20 mouse cellular contexts compared by ENCODE assay signal in the genomic region with DNA sequence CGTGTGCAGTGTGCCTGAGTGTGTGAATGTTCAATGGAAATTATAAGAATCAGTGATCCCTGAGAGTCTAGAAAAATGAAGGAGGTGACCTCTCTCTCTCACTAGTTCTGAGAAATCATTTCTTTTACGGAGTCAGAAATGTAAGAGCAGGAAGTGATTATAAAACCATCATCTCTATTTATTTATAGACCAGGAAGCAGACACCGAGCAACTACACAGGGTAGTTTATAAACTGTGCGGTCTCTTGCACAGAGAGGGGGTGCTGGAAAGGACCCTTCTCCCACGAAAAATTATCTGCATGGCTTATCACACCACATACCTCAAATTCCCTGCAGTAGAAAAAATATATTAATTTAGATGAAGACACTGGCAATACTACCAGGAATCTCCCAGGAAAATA. TPM values are rescaled to one million over a fixed set of nuclear protein-coding genes. Genes with fewer than 3 reads are reported as not detected.
DNase-seq lines count a peak whose midpoint lies in the region; ATAC-seq and TF ChIP-seq lines count a peak whose summit lies in the region.
"Had no signal": no experiment of that assay in that cellular context is flagged by ENCODE, and none has a peak within 500 bp of the region (broad histone marks: within the 10 kb centered on the region; RNA-seq: fewer than 3 reads in every experiment).

No protein-coding gene starts in this region.

- H3K9me3 ChIP-seq in kidney, embryonic 16.5 days (ENCODE audit: low read length), result no peaks in the 10 kb centered on the region
- no peaks in the 10 kb centered on the region for H3K9me3 ChIP-seq in stomach, embryonic 16.5 days (replicated peaks; ENCODE audit: control insufficient read depth, low read length)
- H3K9me3 ChIP-seq: forebrain, embryonic 10.5 days; heart, embryonic 15.5 days; limb, embryonic 15.5 days; midbrain, embryonic 13.5 days had no signal

- WGBS in kidney, embryonic 16.5 days, result 22% methylated on average over 5 of the region's 5 CpGs
- WGBS in kidney, adult 2 months, result 17% methylated on average over 5 of the region's 5 CpGs
- WGBS in stomach, embryonic 16.5 days, result 22% methylated on average over 5 of the region's 5 CpGs

- H3K4me2 ChIP-seq in kidney, embryonic 16.5 days (replicated peaks; ENCODE audit: low read depth, low read length), result no peak overlapping the region; the same call in 1 of the 2 replicates
- no peak overlapping the region for H3K4me2 ChIP-seq in stomach, embryonic 16.5 days (ENCODE audit: low read depth, low read length)
- H3K4me2 ChIP-seq: heart, embryonic 15.5 days; limb, embryonic 15.5 days; midbrain, embryonic 13.5 days had no signal

- peaks cover 19% of the 10 kb centered on the region for H3K4me1 ChIP-seq in kidney, embryonic 16.5 days (ENCODE audit: insufficient read depth, low read length)
- no peaks in the 10 kb centered on the region; the same call in 1 of the 2 replicates for H3K4me1 ChIP-seq in kidney, adult 2 months (ENCODE audit: control insufficient read depth, insufficient read depth, low read length)
- H3K4me1 ChIP-seq in stomach, embryonic 16.5 days (ENCODE audit: control insufficient read depth, insufficient read depth, low read length), result peaks cover 13% of the 10 kb centered on the region
- H3K4me1 ChIP-seq: forebrain, embryonic 10.5 days; midbrain, embryonic 13.5 days had no signal

- no peak overlapping the region for H3K9ac ChIP-seq in kidney, embryonic 16.5 days (replicated peaks; ENCODE audit: low read length)
- no peak overlapping the region for H3K9ac ChIP-seq in stomach, embryonic 16.5 days (ENCODE audit: low read length)
- H3K9ac ChIP-seq: heart, embryonic 15.5 days; limb, embryonic 15.5 days; liver, embryonic 14.5 days; midbrain, embryonic 13.5 days had no signal

- H3K4me3 ChIP-seq in kidney, embryonic 16.5 days (ENCODE audit: low read length), result no peak overlapping the region
- H3K4me3 ChIP-seq in kidney, adult 2 months (ENCODE audit: insufficient read depth, low read depth, low read length), result no peak overlapping the region
- H3K4me3 ChIP-seq in stomach, embryonic 16.5 days (replicated peaks; ENCODE audit: low read length), result no peak overlapping the region
- H3K4me3 ChIP-seq: forebrain, embryonic 10.5 days; heart, embryonic 15.5 days; limb, embryonic 15.5 days; midbrain, embryonic 13.5 days had no signal

- H3K27me3 ChIP-seq in kidney, embryonic 16.5 days (ENCODE audit: insufficient read depth, low read length), result no peaks in the 10 kb centered on the region
- H3K27me3 ChIP-seq in kidney, adult 2 months (replicated peaks; ENCODE audit: control insufficient read depth, insufficient read depth, low read length), result no peaks in the 10 kb centered on the region
- H3K27me3 ChIP-seq in stomach, embryonic 16.5 days (ENCODE audit: control insufficient read depth, insufficient read depth, low read length), result no peaks in the 10 kb centered on the region
- H3K27me3 ChIP-seq: heart, embryonic 15.5 days; limb, embryonic 15.5 days; megakaryocyte, embryonic 14.5 days; midbrain, embryonic 13.5 days had no signal

- TF ChIP-seq CTCF in kidney, adult 2 months (conservative IDR thresholded peaks at IDR 0.05; ENCODE audit: insufficient read depth, insufficient read length, low read depth, low read length), result no peak

- DNase-seq in kidney, adult 2 months, result no peak
- DNase-seq in frontal cortex, postnatal 10 days (ENCODE audit: low spot score in 2 of 2), result no peak
- no peak for DNase-seq in adrenal gland, postnatal 25 days
- DNase-seq: adrenal gland, adult 8-10 months; B cell, adult 2 months; cerebellum, adult 9-10 months; gastrocnemius, postnatal 36 days; left cerebral cortex, postnatal 4 days had no signal

- H3K36me3 ChIP-seq in kidney, embryonic 16.5 days (ENCODE audit: insufficient read depth, low read length), result no peaks in the 10 kb centered on the region
- no peaks in the 10 kb centered on the region for H3K36me3 ChIP-seq in kidney, adult 2 months (ENCODE audit: control insufficient read depth, insufficient read depth, low read length)
- H3K36me3 ChIP-seq in stomach, embryonic 16.5 days (ENCODE audit: control insufficient read depth, insufficient read depth, low read length), result no peaks in the 10 kb centered on the region
- H3K36me3 ChIP-seq: forebrain, embryonic 10.5 days; heart, embryonic 15.5 days; limb, embryonic 15.5 days; midbrain, embryonic 13.5 days had no signal

- peak overlapping the region; percentile 42; the same call in 1 of the 2 replicates for H3K27ac ChIP-seq in kidney, embryonic 16.5 days (ENCODE audit: low read length)
- H3K27ac ChIP-seq in kidney, adult 2 months (ENCODE audit: insufficient read depth, low read depth, low read length), result no peak overlapping the region
- peak overlapping the region; percentile 47; the same call in 1 of the 2 replicates for H3K27ac ChIP-seq in stomach, embryonic 16.5 days (ENCODE audit: low read length)
- H3K27ac ChIP-seq: forebrain, embryonic 10.5 days; heart, embryonic 15.5 days; hindbrain, postnatal 0 days; limb, embryonic 15.5 days; liver, embryonic 14.5 days; midbrain, embryonic 13.5 days had no signal

- no peak for TF ChIP-seq POLR2A in kidney, adult 2 months (IDR thresholded peaks at IDR 0.05; ENCODE audit: low read depth, low read length)

- ATAC-seq in kidney, embryonic 16.5 days (ENCODE audit: low FRiP score, low TSS enrichment), result peak; percentile 23; the same call in 1 of the 2 replicates
- peak; percentile 36 for ATAC-seq in activated CD4-positive, CD25-positive, alpha-beta regulatory T cell, adult 4 months
- ATAC-seq in granulocyte monocyte progenitor cell, adult 5-6 weeks (replicated peaks; ENCODE audit: poor library complexity, severe bottlenecking), result peak; percentile 35; the same call in 1 of the 2 replicates
- no peak for ATAC-seq in stomach, embryonic 16.5 days (ENCODE audit: insufficient read depth, low FRiP score)
- ATAC-seq: forebrain, embryonic 16.5 days; hindbrain, postnatal 0 days; midbrain, embryonic 13.5 days had no signal

RNA-seq across cellular contexts. Expression of gene Rreb1, which starts 37.4 kb away (rescaled TPM):
- 13.5 and 18.3 TPM in 2 replicates for polyA plus RNA-seq in kidney, embryonic 16.5 days (2015; fragmentation: Nextera tagmentation; extraction: Ambion mirVana)
- polyA plus RNA-seq in kidney, adult 2 months (2012; rRNA removed), result 16.7 and 18.3 TPM in 2 replicates
- polyA plus RNA-seq in activated CD4-positive, CD25-positive, alpha-beta regulatory T cell, adult 4 months (2017; shearing (Covaris generic)), result 1 to 10 TPM; 3.0 to 4.9 TPM
- total RNA-seq in granulocyte monocyte progenitor cell, adult 5-6 weeks (2014; fragmentation: Nextera tagmentation), result 70.6 and 91.9 TPM in 2 replicates
- total RNA-seq in granulocyte monocyte progenitor cell, adult 5-6 weeks (2017), result 25.2 and 30.9 TPM in 2 replicates
- polyA plus RNA-seq in stomach, embryonic 16.5 days (2015; fragmentation: Nextera tagmentation; extraction: Ambion mirVana), result 13.5 and 14.1 TPM in 2 replicates
- total RNA-seq in adrenal gland, postnatal 25 days (2021), result 78.2 and 87.2 TPM in 2 replicates
